Mouse (Mus musculus) T-helper 1 cell (primary cell): ENCODE data around the gene Hipk4.

Source experiments
- in situ Hi-C: fragments of 300-600 bp; cut with MboI, MseI; formaldehyde crosslinking; loops from one replicate; pipeline ENCODE4 v1.15.1; 2025; ENCODE audit warnings: high pct_unique_total_duplicates

Hipk4 gene

DNA sequence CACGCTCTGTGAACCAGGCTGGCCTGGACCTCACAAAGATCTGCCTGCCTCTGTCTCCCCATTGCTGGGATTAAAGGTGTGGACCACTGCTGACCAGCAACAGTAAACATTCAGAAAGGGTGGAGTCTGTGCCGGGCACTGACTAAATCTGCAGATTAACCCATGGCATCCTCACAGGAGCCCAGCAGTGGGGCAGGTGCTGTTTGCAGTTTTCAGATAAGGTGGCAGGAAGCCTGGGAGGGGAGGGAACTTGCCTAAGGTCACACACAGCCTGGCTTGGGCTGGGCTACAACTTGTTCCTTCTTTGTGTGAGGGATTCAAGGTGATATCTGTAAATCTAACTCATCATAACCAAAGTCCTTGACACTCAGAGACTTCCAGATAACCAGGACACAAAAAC, 17.5 kb downstream of the Hipk4 start:
- in situ Hi-C loops, result no loop called here

DNA sequence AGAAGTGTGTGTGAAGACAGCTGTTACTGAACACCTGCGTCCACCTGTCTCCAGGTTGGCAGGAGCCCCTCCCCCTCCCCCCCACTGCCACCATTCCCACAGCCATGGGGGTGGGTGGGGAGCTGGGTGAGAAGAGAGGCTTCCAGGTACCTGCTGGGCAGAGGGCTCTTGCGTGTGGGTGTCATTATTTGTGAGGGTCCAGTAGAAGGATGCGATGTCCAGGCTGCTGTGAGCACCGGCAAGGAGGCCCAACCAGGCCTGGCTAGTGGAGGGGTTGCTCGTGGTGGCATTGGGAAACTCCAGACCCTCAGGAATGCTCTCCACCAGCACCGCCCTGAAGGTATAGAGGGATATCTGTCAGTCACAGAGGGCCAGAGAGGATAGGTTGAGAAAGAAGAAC, 17.9 kb downstream of the Hipk4 start:
- in situ Hi-C loops, result no loop called here

DNA sequence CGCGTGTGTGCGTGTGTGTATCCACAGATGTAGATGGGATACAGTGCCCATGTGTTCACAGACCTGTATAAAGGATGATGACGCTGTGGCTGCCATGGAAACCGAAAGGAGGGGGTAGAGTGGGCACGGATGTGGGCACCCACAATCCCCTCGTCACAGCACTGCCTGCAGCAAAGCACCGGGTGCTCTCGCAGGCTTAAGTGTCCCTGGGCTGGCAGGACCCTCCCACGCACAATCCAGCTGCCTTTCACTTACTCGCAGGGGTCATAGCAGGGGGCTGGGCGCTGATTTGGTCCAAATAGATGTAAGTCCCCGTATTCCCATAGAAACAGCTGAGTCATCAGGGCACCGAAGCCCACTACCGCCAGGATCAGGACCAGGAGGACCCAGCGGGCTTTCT, 18.4 kb downstream of the Hipk4 start:
- in situ Hi-C loops, result no loop called here

DNA sequence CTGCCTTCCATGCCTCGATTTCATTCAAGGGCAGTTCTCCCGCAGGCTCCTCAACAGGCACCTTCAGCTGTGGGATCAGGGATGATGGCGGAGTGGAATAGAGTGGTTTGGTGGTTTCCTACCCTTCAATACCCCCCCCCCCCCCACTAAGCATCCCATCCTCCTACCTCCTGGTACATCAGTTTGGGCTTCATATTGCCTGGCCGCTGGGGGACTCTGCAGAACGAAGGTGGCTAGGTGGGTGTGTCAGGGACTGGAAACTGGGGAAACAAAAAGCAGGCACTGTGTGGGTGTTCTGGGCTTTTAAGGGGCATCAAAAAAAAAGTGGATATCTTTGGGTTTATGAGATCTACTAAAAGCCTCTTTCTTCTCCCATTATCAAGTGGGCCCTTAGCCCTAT, 18.9 kb downstream of the Hipk4 start:
- in situ Hi-C loops, result no loop called here

DNA sequence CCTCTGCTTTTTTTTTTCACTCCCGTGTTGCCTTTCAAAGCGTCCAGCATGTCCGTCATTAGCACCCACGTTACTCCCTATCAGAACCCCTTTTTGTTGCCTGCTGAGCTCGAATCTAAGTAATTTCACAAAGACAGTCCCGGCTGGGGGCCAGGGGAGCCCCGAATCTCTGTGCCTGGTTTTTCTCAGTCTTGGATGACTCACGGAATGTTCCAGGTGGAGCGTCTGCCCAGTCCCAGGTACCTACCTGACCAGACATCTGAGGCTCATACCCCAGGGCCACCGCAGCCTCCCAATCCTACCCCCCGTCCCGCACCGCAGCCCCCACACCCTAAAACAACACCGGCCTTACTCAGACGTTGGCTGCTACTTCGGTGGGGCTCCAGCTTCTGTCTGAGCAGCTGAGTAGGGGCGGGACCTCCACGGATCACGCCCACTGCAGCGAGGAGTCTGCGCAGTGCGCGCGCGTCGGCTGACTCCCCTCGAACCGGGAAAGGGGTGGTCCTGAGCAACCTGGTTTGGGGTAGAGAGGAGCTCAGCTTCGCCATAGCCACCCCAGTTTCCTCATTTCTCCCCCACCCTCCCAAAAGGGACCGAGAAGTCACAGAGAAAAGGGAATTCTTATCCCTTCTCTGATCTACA, 19.4 kb downstream of the Hipk4 start:
- in situ Hi-C loops, result no loop called here

DNA sequence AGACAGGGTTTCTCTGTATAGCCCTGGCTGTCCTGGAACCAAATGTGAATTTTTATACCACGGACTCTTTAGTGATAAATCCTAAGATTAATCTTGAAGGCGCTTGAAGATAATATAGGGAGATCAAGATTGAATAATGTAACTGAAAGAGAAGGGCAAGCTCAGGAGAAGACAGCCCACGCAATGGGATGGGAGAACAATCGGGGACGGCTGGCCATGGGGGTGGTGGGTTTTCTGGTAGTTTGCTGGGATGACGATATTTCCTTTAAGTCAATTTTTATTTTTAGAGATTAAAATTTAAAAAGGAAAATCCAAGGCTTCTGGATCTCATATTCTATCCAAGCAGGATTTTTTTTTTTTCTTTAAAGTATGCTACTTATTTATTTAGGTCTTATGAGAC, 20.0 kb downstream of the Hipk4 start:
- in situ Hi-C loops, result no loop called here

DNA sequence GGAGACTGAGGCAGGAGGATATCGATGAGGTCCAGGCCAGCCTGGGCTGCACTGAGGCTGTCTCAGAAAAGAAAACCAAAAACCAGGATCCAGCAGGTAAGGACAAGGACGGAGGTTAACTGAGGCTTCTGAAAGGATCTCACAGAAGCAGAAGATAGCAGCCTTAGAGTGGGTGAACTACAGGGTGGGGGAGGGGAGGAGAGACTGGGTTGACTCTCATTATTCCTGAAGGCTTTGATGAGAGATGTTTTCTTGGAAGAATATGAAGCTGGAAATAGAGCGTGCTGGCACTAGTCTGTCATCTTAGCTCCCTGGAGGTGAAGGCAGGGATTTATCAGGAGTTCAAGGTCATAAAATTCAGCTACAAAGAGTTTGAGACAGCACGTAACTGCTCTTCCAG, 20.8 kb downstream of the Hipk4 start:
- in situ Hi-C loops, result no loop called here

DNA sequence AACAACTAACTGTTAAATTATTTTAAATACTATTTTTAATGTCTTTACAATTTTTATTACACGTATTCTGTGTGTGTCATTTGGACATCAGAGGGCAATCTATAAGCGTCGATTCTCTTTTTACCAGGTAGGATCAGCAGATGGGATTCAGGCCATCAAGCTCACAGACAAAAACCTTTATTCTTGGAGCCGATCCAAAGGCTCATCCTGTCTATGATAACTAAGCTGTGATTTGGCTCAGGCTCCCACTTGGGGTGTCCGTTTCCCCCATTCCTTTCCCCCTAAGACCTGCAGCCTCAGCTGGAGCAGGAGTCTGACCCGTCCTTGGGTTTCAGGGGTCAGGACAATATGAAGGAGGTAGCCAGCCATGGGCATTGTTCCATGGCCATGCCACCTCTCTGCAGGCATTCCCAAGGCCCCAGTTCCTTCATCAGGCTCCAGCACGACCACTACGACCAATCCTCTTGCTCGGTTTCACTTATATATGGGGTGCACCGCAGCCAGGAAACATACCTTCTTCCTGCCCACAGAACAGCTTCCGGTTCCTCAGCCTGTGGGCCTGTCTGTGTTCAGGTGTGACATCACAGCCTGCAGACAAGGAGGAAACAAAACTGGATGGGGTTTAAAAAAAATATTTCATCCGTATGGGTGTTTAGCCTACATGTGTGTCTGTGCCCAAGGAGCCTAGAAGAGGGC, 21.8 kb downstream of the Hipk4 start:
- in situ Hi-C loops, result no loop called here

DNA sequence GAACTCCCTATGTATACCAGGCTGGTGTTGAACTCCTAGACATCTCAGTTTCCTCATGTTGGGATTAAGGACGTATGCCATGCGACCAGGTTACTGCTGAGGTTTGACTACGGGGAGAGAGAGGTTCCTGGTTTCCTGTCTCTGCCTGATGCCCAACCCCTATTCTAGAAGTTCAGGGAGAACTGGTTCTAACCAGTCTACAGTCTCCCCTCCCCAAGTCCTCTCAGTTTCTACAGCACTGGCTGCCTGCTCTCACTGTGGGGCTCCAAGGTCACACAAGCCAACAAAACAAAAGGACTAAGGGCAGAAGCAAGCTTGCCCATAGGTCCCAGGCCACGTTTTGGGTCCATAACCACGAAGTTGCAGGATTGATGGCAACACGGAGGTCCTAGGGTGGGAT, 26.5 kb downstream of the Hipk4 start:
- in situ Hi-C loops, result no loop called here

DNA sequence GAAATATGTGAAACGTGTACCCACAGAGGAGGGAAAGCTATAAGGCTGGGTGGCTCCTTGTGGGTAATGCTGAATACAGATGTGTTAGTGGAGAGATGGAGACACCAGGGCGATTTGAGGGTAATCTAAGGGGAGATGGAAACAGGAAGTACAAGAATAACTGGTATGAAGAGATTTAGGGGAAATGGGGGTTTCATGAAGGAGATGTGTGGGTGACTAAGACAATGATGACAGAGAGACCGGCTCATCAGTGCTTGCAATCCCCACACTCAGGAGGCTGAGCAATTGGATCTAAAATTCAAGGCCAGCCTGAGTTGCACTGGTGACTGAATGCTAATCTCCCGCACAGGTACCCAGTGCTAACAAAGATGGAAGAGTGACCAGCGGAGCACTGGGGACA, 29.0 kb downstream of the Hipk4 start:
- in situ Hi-C loops, result no loop called here

DNA sequence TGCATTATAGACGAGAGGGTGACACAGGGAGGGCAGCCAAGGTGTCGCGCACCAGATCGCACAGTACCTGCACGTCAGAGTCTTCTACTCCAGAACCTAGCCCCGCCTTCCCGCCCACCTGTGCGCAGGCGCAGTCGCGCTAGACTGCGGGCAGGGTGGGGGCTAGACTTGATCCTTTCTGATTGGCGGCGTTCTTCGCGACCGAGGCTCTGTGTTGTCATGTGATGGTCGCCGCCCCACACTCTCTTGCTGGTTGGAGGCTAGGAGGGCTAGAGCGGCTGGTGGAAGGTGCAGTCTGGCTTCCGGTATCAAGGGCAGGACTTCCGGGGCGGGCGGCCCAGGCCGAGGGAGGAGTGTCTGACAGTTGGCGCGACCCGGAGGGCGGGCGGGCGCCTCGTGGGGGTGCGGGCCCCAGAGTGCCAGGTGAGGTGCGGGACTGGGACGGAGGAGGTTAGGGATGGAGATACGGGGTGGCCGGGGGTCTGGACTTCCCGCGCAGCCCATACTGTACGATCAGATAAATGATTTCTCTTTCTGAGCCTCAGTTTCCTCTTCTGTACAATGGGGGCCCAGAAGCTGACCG, 30.0 kb downstream of the Hipk4 start, which contains the start of the genes Pld3 and 2310022A10Rik:
Gene Pld3 (minus strand): TSS at position 288 of the 583 bp plus-strand sequence.
Gene 2310022A10Rik (plus strand): TSS at position 303 of the 583 bp plus-strand sequence.
- in situ Hi-C loops, result no loop called here

DNA sequence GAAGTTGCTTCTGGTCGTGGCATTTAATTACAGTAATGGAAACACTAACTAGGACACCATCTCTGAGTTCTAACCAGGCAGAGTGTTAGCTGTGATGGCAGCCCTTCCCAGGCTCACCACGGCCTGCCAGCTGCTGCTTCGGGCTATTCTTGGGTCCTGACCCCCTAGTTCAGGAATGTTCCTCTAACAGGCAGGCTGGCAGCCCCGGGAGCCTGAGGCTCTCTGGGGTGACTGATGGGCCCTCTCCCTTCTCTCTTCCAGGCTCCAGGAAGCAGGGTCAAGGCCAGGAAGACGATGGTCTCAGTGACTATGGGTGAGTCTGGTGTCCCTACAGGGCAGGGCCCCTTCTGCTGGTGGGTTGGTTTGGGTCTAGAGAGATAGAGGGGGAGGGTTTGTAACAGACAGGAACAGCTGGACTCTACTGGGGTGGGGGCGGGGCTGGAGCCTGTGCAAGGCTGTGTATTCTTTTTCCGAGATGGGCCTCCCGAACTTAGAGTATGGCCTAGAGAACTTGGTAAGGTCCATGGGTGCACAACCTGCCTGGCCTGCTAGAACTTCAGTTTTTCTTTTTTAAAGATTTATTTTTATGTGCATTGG, 37.3 kb downstream of the Hipk4 start:
- in situ Hi-C loops, result no loop called here

DNA sequence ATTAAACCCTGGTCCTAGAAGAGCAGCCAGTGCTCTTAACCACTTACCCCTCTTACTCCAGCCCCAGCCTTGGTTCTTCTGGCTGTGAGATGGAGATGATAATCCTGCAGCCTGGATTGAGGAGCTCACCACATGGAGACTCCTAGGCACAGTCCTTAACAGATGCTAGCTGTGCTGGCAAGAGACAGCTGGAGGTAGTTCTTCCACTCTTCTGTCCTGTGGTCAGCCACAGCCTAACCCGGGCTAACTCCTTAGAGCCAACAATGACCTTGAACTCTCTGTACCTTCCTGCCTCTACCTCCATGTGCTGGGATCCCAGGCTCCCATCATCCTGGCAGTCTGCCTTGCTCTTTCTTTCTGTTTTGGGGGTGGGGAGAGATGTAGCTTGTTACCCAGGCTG, 37.9 kb downstream of the Hipk4 start:
- in situ Hi-C loops, result no loop called here

DNA sequence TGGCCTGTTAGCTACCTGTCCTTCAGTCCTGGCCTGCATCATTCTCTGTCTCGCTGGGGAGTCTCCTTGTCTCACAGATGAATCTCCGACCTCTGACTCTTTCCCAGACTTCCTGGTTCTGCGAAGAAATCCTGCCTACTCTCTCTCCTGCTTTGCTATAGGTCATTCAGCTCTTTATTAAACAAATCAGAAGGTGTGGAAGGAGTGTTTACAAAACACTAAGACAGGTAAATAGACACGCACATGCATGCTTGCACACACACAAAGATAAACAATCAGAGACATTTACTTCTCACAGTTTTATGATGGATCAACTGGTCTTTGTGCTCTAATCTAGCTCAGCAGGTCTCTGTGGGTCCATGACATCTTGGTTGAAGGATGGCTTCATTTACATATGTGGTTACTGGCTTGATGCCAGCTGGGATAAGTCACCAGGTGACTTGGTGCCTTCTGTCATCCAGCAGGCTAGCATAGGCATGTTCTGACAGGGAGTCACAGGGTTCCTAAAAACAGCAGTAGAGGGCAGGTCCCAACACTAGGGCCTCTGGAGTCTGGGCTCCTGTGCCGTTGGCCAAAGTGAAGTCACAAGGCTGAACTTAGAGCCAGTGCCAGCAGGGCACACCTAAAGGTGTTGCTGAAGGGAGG, 46.6 kb downstream of the Hipk4 start:
- in situ Hi-C loops, result no loop called here

DNA sequence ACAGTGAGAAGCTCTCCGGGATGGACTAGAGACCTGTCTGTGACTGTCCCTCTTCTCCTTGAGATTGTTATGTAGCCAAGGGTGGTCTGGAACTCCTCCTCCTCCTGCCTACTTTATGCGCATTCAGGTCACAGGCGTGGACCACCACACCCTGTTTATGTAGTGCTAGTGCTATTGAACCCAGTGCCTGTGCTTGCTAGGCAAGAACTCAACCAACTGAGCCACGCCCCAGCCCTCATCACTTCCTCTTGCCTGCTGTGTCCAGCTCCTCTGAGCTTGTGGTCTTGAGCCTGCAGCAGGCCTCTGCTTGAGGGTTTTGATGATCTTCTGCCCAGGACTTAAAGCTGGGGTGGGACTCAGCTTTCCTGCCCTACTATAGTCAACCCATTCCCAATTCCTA, 49.1 kb downstream of the Hipk4 start:
- in situ Hi-C loops, result no loop called here

DNA sequence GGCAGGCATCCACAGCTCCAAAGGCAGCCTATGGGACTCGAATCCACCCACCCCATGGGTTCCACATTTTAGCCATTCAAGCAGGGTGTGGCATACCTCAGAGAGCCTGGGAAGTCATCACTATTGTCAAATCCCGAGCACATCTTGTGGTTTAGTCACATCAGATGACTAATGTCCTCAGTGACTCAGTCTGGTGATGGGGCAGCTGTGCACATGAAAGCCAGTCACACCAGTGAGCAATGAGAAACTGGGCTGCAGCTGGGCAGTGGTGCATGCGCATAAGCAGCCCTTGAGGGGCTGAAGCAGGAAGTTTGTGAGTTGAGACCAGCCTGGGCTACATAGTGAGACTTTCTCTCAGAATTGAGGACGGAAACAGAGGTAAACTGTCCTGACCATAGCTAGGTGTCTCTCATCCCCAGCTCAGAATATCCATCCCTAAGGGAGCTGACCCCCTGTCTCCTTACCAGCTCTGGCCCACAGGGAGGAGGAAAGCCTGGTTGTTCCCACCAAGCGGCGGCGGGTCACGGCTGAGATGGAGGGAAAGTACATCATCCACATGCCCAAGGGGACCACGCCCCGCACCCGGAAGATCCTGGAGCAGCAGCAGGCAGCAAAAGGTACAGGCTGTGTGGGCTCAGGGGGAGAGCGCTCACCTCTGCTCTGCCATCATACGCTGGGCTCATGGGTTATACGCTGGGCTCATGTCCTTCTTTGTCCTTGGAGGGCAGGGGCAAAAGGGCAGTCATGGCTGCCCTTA, 51.2 kb downstream of the Hipk4 start:
- in situ Hi-C loops, result no loop called here

DNA sequence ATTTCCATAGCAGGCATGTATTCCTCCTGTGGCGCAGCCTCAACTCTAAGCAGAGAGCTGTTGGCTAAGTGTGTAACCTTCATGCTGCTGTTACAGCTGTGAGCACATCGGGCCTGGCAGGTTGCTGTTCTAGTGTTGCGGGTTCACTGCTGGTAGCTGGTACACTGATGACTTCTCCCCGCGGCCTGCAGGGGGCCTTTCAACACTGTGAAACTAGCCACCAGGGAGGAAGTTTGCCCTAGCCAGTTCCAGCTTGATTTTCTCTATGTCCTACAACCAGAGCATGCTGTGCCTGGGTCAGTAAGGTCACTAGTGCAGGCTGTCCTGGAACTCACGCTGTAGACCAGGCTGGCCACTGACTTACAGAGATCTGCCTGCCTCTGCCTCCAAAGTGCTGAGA, 53.8 kb downstream of the Hipk4 start:
- in situ Hi-C loops, result no loop called here

DNA sequence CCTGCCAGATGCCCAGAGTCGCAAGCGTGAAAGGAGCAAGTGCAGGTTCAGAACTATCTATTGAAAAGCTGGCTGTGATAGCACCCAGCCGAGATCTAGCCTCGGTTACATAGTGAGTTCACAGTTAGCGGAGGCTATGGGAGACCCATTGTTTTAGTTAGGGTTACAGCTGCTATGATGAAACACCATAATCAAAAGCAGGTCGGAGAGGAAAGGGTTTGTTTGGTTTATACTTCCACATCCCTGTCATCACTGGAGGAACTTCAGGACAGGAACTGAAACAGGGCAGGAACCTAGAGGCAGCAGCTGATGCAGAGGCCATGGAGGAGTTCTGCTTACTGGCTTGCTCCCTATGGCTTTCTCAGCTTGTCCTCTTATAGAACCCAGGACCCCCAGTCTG, 54.5 kb downstream of the Hipk4 start:
- in situ Hi-C loops, result no loop called here

DNA sequence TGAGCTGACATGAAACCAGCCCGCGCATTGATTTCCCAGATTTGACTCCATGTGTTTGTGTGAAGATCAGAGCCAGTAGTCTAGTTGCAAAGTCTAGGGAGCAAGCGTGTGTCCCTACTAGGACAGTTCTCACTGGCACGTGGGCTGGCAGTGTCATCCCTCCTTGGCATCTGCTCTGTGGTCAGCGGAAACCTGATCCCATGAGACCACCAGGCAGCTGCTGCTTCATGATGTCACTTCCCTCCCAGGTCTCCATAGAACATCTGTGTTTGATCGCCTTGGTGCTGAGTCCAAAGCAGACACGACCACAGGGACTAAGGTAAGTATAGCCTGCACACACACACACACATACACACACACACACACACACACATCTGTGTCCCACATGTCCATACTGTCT, 55.4 kb downstream of the Hipk4 start:
- in situ Hi-C loops, result no loop called here

DNA sequence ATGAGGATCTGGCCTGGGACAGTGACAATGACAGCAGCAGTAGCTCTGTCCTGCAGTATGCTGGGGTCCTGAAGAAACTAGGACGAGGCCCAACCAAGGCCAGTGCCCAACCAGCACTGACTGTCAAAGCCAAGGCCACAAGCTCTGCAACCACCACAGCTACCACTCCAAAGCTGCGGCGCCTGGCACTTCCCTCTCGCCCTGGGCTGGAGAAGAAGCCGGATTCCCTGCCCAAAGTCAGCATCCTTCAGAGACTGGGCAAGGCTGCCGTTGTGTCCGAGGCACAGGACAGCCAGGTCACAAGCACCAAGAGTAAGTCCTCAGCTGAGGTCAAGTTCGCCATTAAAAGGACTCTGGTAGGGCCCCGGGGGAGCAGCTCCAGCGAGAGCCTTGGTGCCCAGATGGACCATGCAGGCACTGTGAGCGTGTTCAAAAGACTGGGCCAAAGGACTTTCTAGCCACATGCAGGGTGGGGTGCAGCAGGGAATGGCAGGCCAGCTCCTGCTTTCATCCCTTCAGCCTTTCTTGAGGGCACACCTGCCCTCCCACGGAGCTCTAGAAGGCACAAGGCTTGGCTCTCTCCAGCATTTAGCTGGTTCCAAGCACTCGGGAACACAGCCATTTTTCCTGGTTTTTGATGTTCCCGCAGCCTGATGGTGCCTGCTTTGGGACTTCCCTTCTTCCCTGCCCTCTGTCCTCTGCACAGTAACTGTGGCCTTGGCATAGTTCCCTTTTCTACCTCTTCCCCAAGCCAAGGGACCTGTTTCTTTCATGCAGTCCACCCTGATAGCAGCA, 57.5 kb downstream of the Hipk4 start:
- in situ Hi-C loops, result no loop called here
